Mouse (Mus musculus): ENCODE results near the gene 1700037C18Rik. TPM values are rescaled to one million over a fixed set of nuclear protein-coding genes. Genes with fewer than 3 reads are reported as not detected.
"Not testable (repeated sequence)": the region's sequence is repeated elsewhere in the genome, so short reads cannot be mapped to it uniquely, and the experiment has no call there.

The 1700037C18Rik gene
- polyA plus RNA-seq, 1 experiment from 2014 or later = 14.9 TPM

- H3K4me1 ChIP-seq = no peaks in the 10 kb centered on the region
- 91% methylated on average over 1 of the region's 1 CpGs for WGBS
- H3K27ac ChIP-seq (replicated peaks) = no peak overlapping the region
- no peaks in the 10 kb centered on the region for H3K27me3 ChIP-seq
- ATAC-seq (replicated peaks) = no peak
- no peaks in the 10 kb centered on the region for H3K9me3 ChIP-seq
- H3K36me3 ChIP-seq = peaks cover 7% of the 10 kb centered on the region
- H3K4me2 ChIP-seq (replicated peaks) = no peak overlapping the region
- no peak overlapping the region for H3K9ac ChIP-seq (replicated peaks)
- no peak overlapping the region for H3K4me3 ChIP-seq
These were observed 52.7 kb downstream of the 1700037C18Rik start for GRCm38 (mm10) chr16:3855776-3856175.

DNA sequence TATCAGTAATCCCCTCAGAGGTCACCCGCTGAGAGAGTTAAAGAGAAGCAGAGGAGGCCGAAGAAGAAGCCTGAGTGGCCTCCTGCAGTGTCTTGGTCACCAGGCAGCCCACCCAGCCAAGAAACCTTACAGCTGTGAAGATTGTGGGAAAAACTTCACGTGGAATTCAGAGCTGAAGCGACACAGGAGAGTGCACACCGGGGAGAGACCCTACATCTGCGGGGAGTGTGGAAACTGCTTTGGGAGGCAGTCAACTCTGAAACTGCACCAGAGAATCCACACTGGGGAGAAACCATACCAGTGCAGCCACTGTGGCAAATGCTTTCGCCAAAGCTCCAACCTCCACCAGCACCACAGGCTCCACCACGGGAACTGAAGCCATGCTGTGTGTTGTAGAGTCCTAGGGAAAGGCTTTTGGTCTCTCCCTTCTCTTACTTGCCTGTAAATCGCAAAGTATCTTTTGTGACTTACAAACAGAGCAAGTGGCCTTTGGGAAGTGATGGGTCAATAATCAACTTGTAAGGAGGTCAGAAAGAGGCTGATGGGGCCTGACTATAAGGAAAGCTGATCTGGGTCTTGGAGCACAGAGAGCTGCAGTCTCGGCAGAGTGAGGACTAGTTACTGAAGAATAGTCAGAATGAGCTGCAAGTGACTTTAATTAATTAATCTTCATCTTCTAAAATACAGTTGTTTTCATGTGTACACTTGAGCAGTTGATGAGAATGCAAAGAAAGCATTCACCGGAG is 53.9 kb downstream of the 1700037C18Rik start:
- H3K4me2 ChIP-seq (replicated peaks) = no peak overlapping the region
- no peak overlapping the region for H3K9ac ChIP-seq (replicated peaks)
- no peak overlapping the region for H3K27ac ChIP-seq (replicated peaks)
- H3K4me3 ChIP-seq = no peak overlapping the region
- H3K4me1 ChIP-seq = no peaks in the 10 kb centered on the region
- no peak for ATAC-seq (replicated peaks)
- H3K36me3 ChIP-seq = no peaks in the 10 kb centered on the region
- no peaks in the 10 kb centered on the region for H3K27me3 ChIP-seq
- WGBS = 50% methylated on average over 11 of the region's 11 CpGs
- no peaks in the 10 kb centered on the region for H3K9me3 ChIP-seq

DNA sequence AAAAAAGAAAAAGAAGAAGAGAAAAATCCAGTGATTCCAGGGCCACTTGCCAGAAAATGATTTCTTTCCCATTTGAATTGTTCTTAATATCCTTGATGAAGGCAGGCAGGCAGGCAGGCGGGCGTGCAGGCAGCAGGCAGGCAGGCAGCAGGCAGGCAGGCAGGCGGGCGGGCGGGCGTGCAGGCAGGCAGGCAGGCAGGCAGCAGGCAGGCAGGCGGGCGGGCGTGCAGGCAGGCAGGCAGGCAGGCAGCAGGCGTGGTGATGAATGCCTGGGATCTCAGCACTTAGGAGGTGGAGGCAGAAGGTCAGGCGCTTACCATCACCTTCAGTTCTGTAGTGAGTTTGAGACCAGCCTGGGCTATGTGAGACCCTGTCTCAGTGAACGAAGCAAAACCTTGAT is 55.9 kb downstream of the 1700037C18Rik start:
- WGBS = 43% methylated on average over 12 of the region's 12 CpGs
- no peak overlapping the region for H3K27ac ChIP-seq (replicated peaks)

DNA sequence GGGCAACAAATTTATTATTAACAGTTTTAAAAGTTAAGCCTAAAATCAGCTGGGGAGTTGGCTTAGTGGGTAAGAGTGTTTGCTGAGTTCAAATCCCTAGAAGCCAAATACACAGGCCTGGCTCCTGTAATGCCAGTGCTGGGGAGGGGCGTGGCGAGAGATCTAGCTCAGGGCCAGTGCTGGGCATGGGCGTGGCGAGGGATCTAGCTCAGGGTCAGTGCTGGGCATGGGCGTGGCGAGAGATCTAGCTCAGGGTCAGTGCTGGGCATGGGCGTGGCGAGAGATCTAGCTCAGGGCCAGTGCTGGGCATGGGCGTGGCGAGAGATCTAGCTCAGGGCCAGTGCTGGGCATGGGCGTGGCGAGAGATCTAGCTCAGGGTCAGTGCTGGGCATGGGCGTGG is 57.2 kb downstream of the 1700037C18Rik start:
- H3K27ac ChIP-seq (replicated peaks); H3K36me3 ChIP-seq; H3K27me3 ChIP-seq; H3K4me3 ChIP-seq; H3K4me2 ChIP-seq (replicated peaks); H3K9me3 ChIP-seq; ATAC-seq (replicated peaks); H3K9ac ChIP-seq (replicated peaks): not testable (repeated sequence)
- WGBS = 88% methylated on average over 13 of the region's 13 CpGs
- peaks cover 21% of the 10 kb centered on the region for H3K4me1 ChIP-seq

More for the DNA sequence above, 55.9 kb downstream of the 1700037C18Rik start:
- H3K4me1 ChIP-seq = peaks cover 16% of the 10 kb centered on the region
- no peak overlapping the region for H3K9ac ChIP-seq (replicated peaks)
- no peak overlapping the region for H3K4me3 ChIP-seq
- no peaks in the 10 kb centered on the region for H3K9me3 ChIP-seq
- ATAC-seq (replicated peaks) = no peak
- H3K36me3 ChIP-seq = no peaks in the 10 kb centered on the region
- H3K27me3 ChIP-seq = no peaks in the 10 kb centered on the region
- no peak overlapping the region for H3K4me2 ChIP-seq (replicated peaks)

GRCm38 (mm10) chr16:3848416-3848815 is 60.1 kb downstream of the 1700037C18Rik start:
- no peak for ATAC-seq (replicated peaks)
- Histone ChIP-seq H3K4me2 (replicated peaks) (no peak overlapping the region), H3K27ac (replicated peaks) (no peak overlapping the region), H3K27me3 (no peaks in the 10 kb centered on the region), H3K4me3 (no peak overlapping the region), H3K9me3 (no peaks in the 10 kb centered on the region), H3K36me3 (no peaks in the 10 kb centered on the region), H3K9ac (replicated peaks) (no peak overlapping the region), H3K4me1 (peaks cover 21% of the 10 kb centered on the region)
- 78% methylated on average over 3 of the region's 3 CpGs for WGBS

- H3K4me1 ChIP-seq = peaks cover 21% of the 10 kb centered on the region
- no peaks in the 10 kb centered on the region for H3K36me3 ChIP-seq
These were observed 60.6 kb downstream of the 1700037C18Rik start for GRCm38 (mm10) chr16:3847871-3848270.

GRCm38 (mm10) chr16:3846711-3847518 is 61.6 kb downstream of the 1700037C18Rik start, which contains the start of gene Zfp174:
Gene Zfp174, plus strand, starts transcription at chr16:3847268.
- ATAC-seq (replicated peaks) = peak; percentile 99
- no peaks in the 10 kb centered on the region for H3K36me3 ChIP-seq
- 4% methylated on average over 38 of the region's 38 CpGs for WGBS
- peak within 1 kb of the TSS; percentile 68 for H3K4me2 ChIP-seq (replicated peaks)
- H3K27me3 ChIP-seq = no peaks in the 10 kb centered on the region
- peaks cover 21% of the 10 kb centered on the region for H3K4me1 ChIP-seq
- no peak within 1 kb of the TSS for H3K27ac ChIP-seq (replicated peaks)
- no peaks in the 10 kb centered on the region for H3K9me3 ChIP-seq
- H3K4me3 ChIP-seq = peak within 1 kb of the TSS; percentile 65
- peak within 1 kb of the TSS; percentile 70 for H3K9ac ChIP-seq (replicated peaks)

More at GRCm38 (mm10) chr16:3847871-3848270, 60.6 kb downstream of the 1700037C18Rik start:
- Histone ChIP-seq H3K9ac (replicated peaks) (peak overlapping the region; percentile 70; the same call in 1 of the 2 replicates), H3K27ac (replicated peaks) (no peak overlapping the region), H3K27me3 (no peaks in the 10 kb centered on the region), H3K9me3 (no peaks in the 10 kb centered on the region), H3K4me2 (replicated peaks) (peak overlapping the region; percentile 68), H3K4me3 (peak overlapping the region; percentile 65)
- no peak for ATAC-seq (replicated peaks)
- whole genome bisulfite sequencing = 69% methylated on average over 4 of the region's 4 CpGs

Small RNAs within 50 kb of the gene (microRNA-seq; reads per million reads assigned to microRNA genes)
- not detected for gene Gm23493

Other genes starting within 250 kb of the 1700037C18Rik start
- gene Mefv, start 190.6 kb downstream of the 1700037C18Rik start, polyA plus RNA-seq (2015; fragmentation: Nextera tagmentation; extraction: Ambion mirVana) = not detected in 2 replicates
- 57.9 and 60.6 TPM in 2 replicates for gene Zfp263, start 164.6 kb downstream of the 1700037C18Rik start, polyA plus RNA-seq (2015; fragmentation: Nextera tagmentation; extraction: Ambion mirVana)
- not detected in 2 replicates for gene Olfr15, start 77.8 kb downstream of the 1700037C18Rik start, polyA plus RNA-seq (2015; fragmentation: Nextera tagmentation; extraction: Ambion mirVana)
- gene Zfp174, start 61.4 kb downstream of the 1700037C18Rik start, polyA plus RNA-seq (2015; fragmentation: Nextera tagmentation; extraction: Ambion mirVana) = 2.6 TPM in 2 replicates
- 81.2 and 82.1 TPM in 2 replicates for gene Naa60, start 36.3 kb downstream of the 1700037C18Rik start, polyA plus RNA-seq (2015; fragmentation: Nextera tagmentation; extraction: Ambion mirVana)
- gene Zfp597, start 24.1 kb downstream of the 1700037C18Rik start, polyA plus RNA-seq (2015; fragmentation: Nextera tagmentation; extraction: Ambion mirVana) = 11.7 and 12.8 TPM in 2 replicates
- gene Gm20695, start 24.0 kb downstream of the 1700037C18Rik start, polyA plus RNA-seq (2015; fragmentation: Nextera tagmentation; extraction: Ambion mirVana) = 1.6 and 4.7 TPM in 2 replicates
- gene Cluap1, start 112 bp upstream of the 1700037C18Rik start, polyA plus RNA-seq (2015; fragmentation: Nextera tagmentation; extraction: Ambion mirVana) = 40.1 and 42.1 TPM in 2 replicates
- gene Nlrc3, start 67.9 kb upstream of the 1700037C18Rik start, polyA plus RNA-seq (2015; fragmentation: Nextera tagmentation; extraction: Ambion mirVana) = 0.84 and 1.1 TPM in 2 replicates
- gene Slx4, start 95.1 kb upstream of the 1700037C18Rik start, polyA plus RNA-seq (2015; fragmentation: Nextera tagmentation; extraction: Ambion mirVana) = 21.9 and 23.0 TPM in 2 replicates
- gene Dnase1, start 128.3 kb upstream of the 1700037C18Rik start, polyA plus RNA-seq (2015; fragmentation: Nextera tagmentation; extraction: Ambion mirVana) = 5.7 and 7.3 TPM in 2 replicates
- gene Trap1, start 169.1 kb upstream of the 1700037C18Rik start, polyA plus RNA-seq (2015; fragmentation: Nextera tagmentation; extraction: Ambion mirVana) = 51.5 and 52.9 TPM in 2 replicates